Mouse (Mus musculus) forebrain, embryonic 10.5 days (tissue): Measurements from ENCODE around the gene Ms4a10. TPM values are rescaled to one million over a fixed set of nuclear protein-coding genes. Genes with fewer than 3 reads are reported as not detected.

ENCODE experiments used
- DNase-seq: peaks from one replicate; pipeline ENCODE4 v3.0.0-alpha.2; 2017; ENCODE audit warnings: low spot score; ENCODE audit errors: extremely low spot score
- H3K27ac ChIP-seq: fragments of 300-500 bp; sonication (generic); 2 replicates; pipeline ENCODE4 v1.5.1; 2016; ENCODE audit warnings: mild to moderate bottlenecking
- H3K27me3 ChIP-seq: fragments of 300-500 bp; sonication (generic); 2 replicates; pipeline ENCODE4 v1.6.1; 2016; ENCODE audit warnings: mild to moderate bottlenecking; ENCODE audit not compliant: poor library complexity, severe bottlenecking
- H3K36me3 ChIP-seq: fragments of 300-500 bp; sonication (generic); replicated peaks from 2 replicates; pipeline ENCODE4 v1.6.1; 2016; ENCODE audit warnings: mild to moderate bottlenecking, moderate library complexity
- H3K4me1 ChIP-seq: fragments of 300-500 bp; sonication (generic); 2 replicates; pipeline ENCODE4 v1.6.1; 2016
- H3K4me3 ChIP-seq: fragments of 300-500 bp; sonication (generic); 2 replicates; pipeline ENCODE4 v1.5.1; 2016; ENCODE audit warnings: mild to moderate bottlenecking, moderate library complexity
- H3K9me3 ChIP-seq: fragments of 300-500 bp; sonication (generic); 2 replicates; pipeline ENCODE4 v1.6.1; 2016; ENCODE audit warnings: mild to moderate bottlenecking, moderate library complexity
- WGBS: fragments of 180-500 bp; shearing (Covaris S2); methylation state at CpG from one replicate; pipeline ENCODE4 v1.1.7; 2016; 5-methylcytosine and 5-hydroxymethylcytosine counted together
- polyA plus RNA-seq: library from polyadenylated mRNA; unstranded; fragments of >200 nt; fragmentation: Nextera tagmentation; extraction: Ambion mirVana; gene quantifications from 2 replicates; pipeline ENCODE4 v1.2.1, GENCODE M21; 2016

Ms4a10 gene
- polyA plus RNA-seq, 1 experiment from 2014 or later = not detected

DNA sequence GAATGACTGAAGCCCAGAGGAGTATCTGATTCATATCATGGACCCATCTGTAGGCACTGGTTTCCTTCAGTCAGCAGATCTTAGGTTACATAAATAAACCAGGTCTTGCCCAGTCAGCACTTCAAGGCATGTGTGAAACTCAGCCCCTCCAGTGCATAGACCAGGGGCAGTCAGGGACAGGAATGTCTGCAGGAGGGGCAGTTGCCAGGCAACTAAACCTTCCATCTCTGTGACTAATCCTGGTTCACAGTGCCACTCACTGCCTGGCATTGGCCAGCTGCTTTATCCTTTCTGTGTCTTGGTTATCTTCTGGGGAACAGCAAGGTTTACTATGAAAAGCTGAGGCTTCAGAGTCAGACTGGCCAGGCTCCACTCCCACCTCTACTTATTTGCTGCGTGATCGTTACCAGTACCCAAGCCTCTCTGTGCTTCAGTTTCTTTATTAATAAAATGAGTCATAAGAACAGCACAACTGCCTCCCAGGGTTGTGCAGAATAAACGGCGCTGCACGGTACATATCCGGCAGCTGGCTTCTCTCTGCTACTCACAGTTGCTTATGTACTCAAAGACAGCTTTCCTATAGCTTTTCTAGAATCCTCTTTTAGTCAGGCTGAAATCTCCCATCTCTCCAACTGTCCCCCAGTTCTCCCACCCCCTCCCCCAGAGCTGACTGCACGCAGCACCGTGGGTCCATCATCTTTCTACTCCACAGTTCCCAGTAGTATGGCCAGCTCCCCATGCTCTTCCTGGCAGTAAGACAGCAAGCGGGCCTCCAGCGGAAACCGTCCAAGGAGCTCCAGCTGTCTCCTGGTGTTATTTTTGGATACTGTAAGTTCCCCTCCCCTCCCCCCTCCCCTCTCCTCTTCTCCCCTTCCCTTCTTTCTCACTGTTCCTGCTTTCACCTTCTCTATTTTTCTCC lies 22.2 kb downstream of the Ms4a10 start:
- WGBS = 76% methylated on average over 11 of the region's 11 CpGs
- Histone ChIP-seq H3K36me3 (no peaks in the 10 kb centered on the region), H3K9me3 (no peaks in the 10 kb centered on the region), H3K4me3 (no peak overlapping the region), H3K27ac (peak overlapping the region; percentile 41; the same call in 1 of the 2 replicates), H3K4me1 (peaks cover 34% of the 10 kb centered on the region), H3K27me3 (no peaks in the 10 kb centered on the region)
- peak; percentile 17 for DNase-seq

DNA sequence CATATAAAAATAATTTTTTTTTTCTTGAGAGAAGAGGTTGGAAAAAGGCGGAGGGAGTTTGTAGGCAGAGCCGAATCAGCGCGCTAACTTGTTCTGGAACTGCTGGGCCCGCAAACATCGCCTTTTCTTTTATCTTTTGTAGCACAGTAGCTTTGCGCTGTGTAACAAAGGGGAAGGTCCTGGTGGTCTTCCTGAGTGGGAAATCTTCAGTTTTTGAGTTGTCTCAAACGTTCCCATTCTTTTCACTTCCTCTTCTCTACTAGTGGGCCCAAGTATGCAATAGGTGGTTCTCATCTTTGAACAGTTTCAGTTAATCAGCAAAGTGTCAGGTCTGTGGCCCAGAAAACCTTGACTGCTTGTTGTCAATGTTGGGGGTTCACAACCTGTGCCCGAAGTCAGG lies 24.9 kb downstream of the Ms4a10 start:
- Histone ChIP-seq H3K4me3 (peak overlapping the region; percentile 76), H3K4me1 (peaks cover 46% of the 10 kb centered on the region), H3K27me3 (no peaks in the 10 kb centered on the region), H3K36me3 (peaks cover 25% of the 10 kb centered on the region), H3K9me3 (no peaks in the 10 kb centered on the region), H3K27ac (peak overlapping the region; percentile 82)
- WGBS = 42% methylated on average over 9 of the region's 9 CpGs
- no peak for DNase-seq

GRCm38 (mm10) chr19:10949112-10949511 lies 25.4 kb downstream of the Ms4a10 start, which contains the start of gene Ccdc86:
TSS of gene Ccdc86 (minus strand) at chr19:10949266.
- no peaks in the 10 kb centered on the region for H3K27me3 ChIP-seq
- peaks cover 30% of the 10 kb centered on the region for H3K36me3 ChIP-seq
- H3K4me1 ChIP-seq = peaks cover 46% of the 10 kb centered on the region
- no peaks in the 10 kb centered on the region for H3K9me3 ChIP-seq
- peak within 1 kb of the TSS; percentile 82 for H3K27ac ChIP-seq
- DNase-seq = peak; percentile 99
- peak within 1 kb of the TSS; percentile 76 for H3K4me3 ChIP-seq
- WGBS = under 1% methylated on average over 30 of the region's 30 CpGs

GRCm38 (mm10) chr19:10948416-10948815 lies 26.1 kb downstream of the Ms4a10 start:
- no peak for DNase-seq
- Histone ChIP-seq H3K4me1 (peaks cover 46% of the 10 kb centered on the region), H3K4me3 (peak overlapping the region; percentile 76), H3K27ac (peak overlapping the region; percentile 82), H3K9me3 (no peaks in the 10 kb centered on the region), H3K27me3 (no peaks in the 10 kb centered on the region), H3K36me3 (peaks cover 37% of the 10 kb centered on the region)
- under 1% methylated on average over 20 of the region's 20 CpGs for WGBS

DNA sequence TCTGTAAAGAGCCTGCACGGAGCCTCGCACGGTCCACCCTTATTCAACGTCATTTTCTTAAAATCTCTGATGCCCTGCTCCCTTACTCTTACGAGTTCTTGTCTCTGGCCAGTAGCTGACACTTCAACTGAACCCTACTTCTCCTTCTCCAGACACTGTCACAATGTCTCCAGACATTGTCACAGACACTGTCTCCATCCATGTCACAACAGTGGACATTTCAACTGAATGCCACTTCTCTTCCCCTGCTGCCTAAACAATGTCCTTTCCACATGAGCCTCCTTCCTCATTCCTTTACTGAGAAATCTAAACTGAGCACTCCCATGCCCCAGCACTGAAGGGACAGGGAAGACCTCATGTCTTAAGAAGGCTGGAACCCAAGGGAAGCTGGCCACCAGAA lies 27.3 kb downstream of the Ms4a10 start:
- DNase-seq = no peak
- peaks cover 42% of the 10 kb centered on the region for H3K4me1 ChIP-seq
- H3K9me3 ChIP-seq = no peaks in the 10 kb centered on the region
- H3K27me3 ChIP-seq = no peaks in the 10 kb centered on the region
- peak overlapping the region; percentile 76 for H3K4me3 ChIP-seq
- 90% methylated on average over 5 of the region's 5 CpGs for WGBS
- H3K36me3 ChIP-seq = peaks cover 49% of the 10 kb centered on the region
- no peak overlapping the region for H3K27ac ChIP-seq

DNA sequence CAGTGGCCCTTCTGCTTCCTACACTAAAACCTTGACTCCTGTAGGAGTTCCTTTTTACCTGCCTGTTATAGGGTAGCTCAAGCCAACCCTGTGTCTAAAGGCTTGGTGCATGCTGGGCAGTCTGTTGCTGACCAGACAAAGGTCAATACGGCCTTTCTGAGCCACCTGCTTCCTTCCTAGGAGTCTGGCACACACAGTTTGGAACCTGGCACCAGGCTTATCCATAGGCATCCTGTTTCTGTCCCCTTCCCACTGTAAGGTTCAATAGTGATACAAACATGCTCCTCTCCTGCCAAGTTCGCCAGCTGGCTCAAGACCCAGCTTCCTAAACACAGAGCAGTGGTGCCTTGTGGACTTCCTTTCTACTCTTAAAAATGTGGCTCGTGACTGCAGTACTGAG lies 28.0 kb downstream of the Ms4a10 start:
- Histone ChIP-seq H3K27me3 (peaks cover 4% of the 10 kb centered on the region; the same call in 1 of the 2 replicates), H3K9me3 (no peaks in the 10 kb centered on the region), H3K4me3 (peak overlapping the region; percentile 76), H3K27ac (no peak overlapping the region), H3K36me3 (peaks cover 56% of the 10 kb centered on the region), H3K4me1 (peaks cover 35% of the 10 kb centered on the region)
- 91% methylated on average over 3 of the region's 3 CpGs for WGBS
- no peak for DNase-seq

GRCm38 (mm10) chr19:10943955-10944354 lies 30.5 kb downstream of the Ms4a10 start:
- Histone ChIP-seq H3K27me3 (peaks cover 11% of the 10 kb centered on the region), H3K4me1 (peaks cover 42% of the 10 kb centered on the region), H3K4me3 (no peak overlapping the region), H3K36me3 (peaks cover 59% of the 10 kb centered on the region), H3K9me3 (no peaks in the 10 kb centered on the region), H3K27ac (no peak overlapping the region)
- 85% methylated on average over 3 of the region's 3 CpGs for WGBS
- no peak for DNase-seq

- H3K27me3 ChIP-seq = peaks cover 26% of the 10 kb centered on the region
- peak; percentile 71 for DNase-seq
- H3K9me3 ChIP-seq = no peaks in the 10 kb centered on the region; the same call in 1 of the 2 replicates
- H3K27ac ChIP-seq = peak overlapping the region; percentile 92
- peaks cover 18% of the 10 kb centered on the region for H3K4me1 ChIP-seq
- peaks cover 47% of the 10 kb centered on the region for H3K36me3 ChIP-seq
- WGBS = 2% methylated on average over 40 of the region's 40 CpGs
- peak overlapping the region; percentile 57 for H3K4me3 ChIP-seq
Observed at GRCm38 (mm10) chr19:10940801-10941457, 33.5 kb downstream of the Ms4a10 start.

DNA sequence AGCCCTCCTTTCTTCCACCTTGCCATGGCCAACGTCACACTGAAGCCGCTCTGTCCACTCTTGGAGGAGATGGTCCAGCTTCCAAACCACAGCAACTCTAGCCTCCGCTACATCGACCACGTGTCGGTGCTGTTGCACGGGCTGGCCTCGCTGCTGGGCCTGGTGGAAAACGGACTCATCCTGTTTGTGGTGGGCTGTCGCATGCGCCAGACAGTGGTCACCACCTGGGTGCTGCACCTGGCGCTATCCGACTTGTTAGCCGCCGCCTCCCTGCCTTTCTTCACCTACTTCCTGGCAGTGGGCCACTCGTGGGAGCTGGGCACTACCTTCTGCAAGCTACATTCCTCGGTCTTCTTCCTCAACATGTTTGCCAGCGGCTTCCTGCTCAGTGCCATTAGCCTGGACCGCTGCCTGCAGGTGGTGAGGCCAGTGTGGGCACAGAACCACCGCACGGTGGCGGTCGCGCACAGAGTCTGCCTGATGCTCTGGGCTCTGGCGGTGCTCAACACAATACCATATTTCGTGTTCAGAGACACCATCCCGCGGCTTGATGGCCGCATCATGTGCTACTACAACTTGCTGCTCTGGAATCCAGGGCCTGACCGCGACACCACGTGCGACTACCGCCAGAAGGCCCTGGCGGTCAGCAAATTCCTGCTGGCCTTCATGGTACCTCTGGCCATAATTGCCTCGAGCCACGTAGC lies 34.2 kb downstream of the Ms4a10 start:
- Histone ChIP-seq H3K36me3 (peaks cover 40% of the 10 kb centered on the region), H3K27ac (peak overlapping the region; percentile 92), H3K4me1 (peaks cover 21% of the 10 kb centered on the region), H3K9me3 (no peaks in the 10 kb centered on the region; the same call in 1 of the 2 replicates), H3K27me3 (peaks cover 26% of the 10 kb centered on the region), H3K4me3 (peak overlapping the region; percentile 57)
- peak; percentile 87 for DNase-seq
- WGBS = 17% methylated on average over 37 of the region's 37 CpGs

DNA sequence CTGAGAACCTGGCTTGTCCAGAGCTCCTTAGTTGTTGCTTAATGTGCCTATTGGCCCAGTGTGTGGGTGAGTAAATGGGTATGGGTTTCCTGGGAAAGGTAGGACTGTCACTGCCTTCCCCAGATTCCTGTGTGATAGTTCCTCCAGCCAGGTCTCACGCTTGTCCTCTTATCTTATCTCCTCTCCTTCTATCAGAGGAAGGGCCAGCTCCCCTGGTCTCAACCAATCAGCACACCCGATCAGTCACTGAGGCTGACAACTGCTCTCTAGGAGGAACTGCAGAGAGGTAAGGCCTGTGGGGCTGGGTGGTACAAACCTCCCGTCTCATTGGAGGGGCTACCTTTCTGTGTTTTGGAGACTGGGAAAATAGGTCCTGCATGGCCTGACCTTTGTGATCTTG lies 35.7 kb downstream of the Ms4a10 start:
- Histone ChIP-seq H3K27ac (no peak overlapping the region), H3K36me3 (peaks cover 26% of the 10 kb centered on the region), H3K4me1 (peaks cover 30% of the 10 kb centered on the region), H3K9me3 (no peaks in the 10 kb centered on the region; the same call in 1 of the 2 replicates), H3K27me3 (peaks cover 26% of the 10 kb centered on the region), H3K4me3 (no peak overlapping the region)
- DNase-seq = no peak
- WGBS = 66% methylated on average over 3 of the region's 3 CpGs

- Histone ChIP-seq H3K4me3 (no peak within 1 kb of the TSS), H3K4me1 (peaks cover 30% of the 10 kb centered on the region), H3K9me3 (no peaks in the 10 kb centered on the region; the same call in 1 of the 2 replicates), H3K27ac (no peak within 1 kb of the TSS), H3K36me3 (peaks cover 9% of the 10 kb centered on the region), H3K27me3 (peaks cover 26% of the 10 kb centered on the region)
- no peak for DNase-seq
- 60% methylated on average over 5 of the region's 5 CpGs for WGBS
Observed at GRCm38 (mm10) chr19:10937110-10937563, 37.3 kb downstream of the Ms4a10 start, which contains the start of gene Ptgdr2. TSS of gene Ptgdr2 (plus strand) at chr19:10937160.

DNA sequence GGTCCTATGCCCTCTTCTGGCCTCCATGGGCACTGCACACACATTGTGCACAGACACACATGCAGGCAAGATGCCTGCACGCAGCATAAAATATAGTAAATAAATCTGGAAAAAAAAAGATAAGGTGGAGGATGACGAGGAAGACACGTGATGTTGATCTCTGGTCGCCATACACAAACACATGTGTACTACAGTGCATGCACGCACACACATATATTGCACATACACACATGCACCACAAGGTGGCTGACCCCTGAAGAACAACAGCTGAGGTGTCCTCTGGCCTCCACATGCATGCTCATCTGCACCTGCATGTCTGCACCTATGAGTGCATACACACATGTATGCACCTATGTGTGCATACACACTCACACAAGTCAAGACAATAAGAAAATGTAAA lies 38.4 kb downstream of the Ms4a10 start:
- Histone ChIP-seq H3K36me3 (no peaks in the 10 kb centered on the region), H3K27me3 (peaks cover 22% of the 10 kb centered on the region; the same call in 1 of the 2 replicates), H3K4me1 (peaks cover 25% of the 10 kb centered on the region), H3K4me3 (no peak overlapping the region), H3K9me3 (no peaks in the 10 kb centered on the region; the same call in 1 of the 2 replicates), H3K27ac (no peak overlapping the region)
- WGBS = 91% methylated on average over 5 of the region's 5 CpGs
- DNase-seq = no peak
